8 mouse cellular contexts compared by ENCODE assay signal in genomic region chr4:107637670-107638069, GRCm38 (mm10). TPM values are rescaled to one million over a fixed set of nuclear protein-coding genes. Genes with fewer than 3 reads are reported as not detected.
DNase-seq lines count a peak whose midpoint lies in the region; ATAC-seq and TF ChIP-seq lines count a peak whose summit lies in the region.

No protein-coding gene starts in this region.

- H3K27ac ChIP-seq in heart, adult 2 months: no peak overlapping the region
- H3K27ac ChIP-seq in heart, embryonic 10.5 days: no peak overlapping the region
- H3K27ac ChIP-seq in testis, adult 2 months (ENCODE audit: control insufficient read depth, insufficient read depth, low read depth, low read length): no peak overlapping the region
- H3K27ac ChIP-seq in midbrain, embryonic 14.5 days (replicated peaks; ENCODE audit: low read depth, low read length): no peak overlapping the region

- TF ChIP-seq CTCF in heart, adult 2 months (IDR thresholded peaks at IDR 0.05): peak; percentile 68
- peak; percentile 14 for TF ChIP-seq CTCF in testis, adult 2 months (IDR thresholded peaks at IDR 0.05; ENCODE audit: control insufficient read depth, insufficient read depth, insufficient replicate concordance, low read depth, low read length)

- H3K27me3 ChIP-seq in heart, adult 2 months (ENCODE audit: control insufficient read depth, insufficient read depth, low read length): no peaks in the 10 kb centered on the region
- peaks cover 17% of the 10 kb centered on the region for H3K27me3 ChIP-seq in heart, embryonic 10.5 days (ENCODE audit: insufficient read depth, poor library complexity, severe bottlenecking)
- H3K27me3 ChIP-seq in testis, adult 2 months (ENCODE audit: control insufficient read depth, insufficient read depth, low read length): no peaks in the 10 kb centered on the region
- no peaks in the 10 kb centered on the region for H3K27me3 ChIP-seq in midbrain, embryonic 14.5 days (ENCODE audit: control insufficient read depth, insufficient read depth, low read length)

- H3K4me1 ChIP-seq in heart, adult 2 months (ENCODE audit: control insufficient read depth, insufficient read depth, low read length): no peaks in the 10 kb centered on the region
- peaks cover 14% of the 10 kb centered on the region for H3K4me1 ChIP-seq in heart, embryonic 10.5 days
- H3K4me1 ChIP-seq in testis, adult 2 months (ENCODE audit: control insufficient read depth, insufficient read depth, low read length): no peaks in the 10 kb centered on the region
- 0 out of 2 replicates have a peak, but pooled peaks cover 3% of the 10 kb centered on the region for H3K4me1 ChIP-seq in midbrain, embryonic 14.5 days (ENCODE audit: control insufficient read depth, insufficient read depth, low read length)

- DNase-seq in heart, adult 2 months: peak in 1 of 2 experiments; percentile 33
- no peak for DNase-seq in heart, embryonic 10.5 days (ENCODE audit: low spot score)
- no peak for DNase-seq in testis, postnatal 14 days (ENCODE audit: low spot score)
- peak; percentile 58 for DNase-seq in c-Kit-positive CD71-negative TER-119-negative erythroid progenitor cells, embryonic 14.5 days (ENCODE audit: low read depth)
- DNase-seq in large intestine, adult 2 months (ENCODE audit: low read depth, low spot score): peak; percentile 25
- DNase-seq in spleen, postnatal 4 days (ENCODE audit: low spot score in 2 of 2): peak; percentile 30 to 78
- DNase-seq in midbrain, embryonic 14.5 days: no peak

- no peaks in the 10 kb centered on the region for H3K36me3 ChIP-seq in heart, adult 2 months (ENCODE audit: control insufficient read depth, insufficient read depth, low read length)
- H3K36me3 ChIP-seq in heart, embryonic 10.5 days: no peaks in the 10 kb centered on the region
- no peaks in the 10 kb centered on the region for H3K36me3 ChIP-seq in testis, adult 2 months (ENCODE audit: control insufficient read depth, insufficient read depth, low read length)
- H3K36me3 ChIP-seq in midbrain, embryonic 14.5 days (ENCODE audit: control insufficient read depth, insufficient read depth, low read length): no peaks in the 10 kb centered on the region

- intact Hi-C loops in heart, adult 2 months (cut with DNase I): loop anchor here (5.0 kb wide), 1 partner anchor 215 kb away; no protein-coding TSS in a partner anchor

- no peak overlapping the region for H3K4me3 ChIP-seq in heart, adult 2 months
- H3K4me3 ChIP-seq in heart, embryonic 10.5 days: no peak overlapping the region
- no peak overlapping the region for H3K4me3 ChIP-seq in testis, adult 2 months (ENCODE audit: control insufficient read depth, low read depth, low read length)
- H3K4me3 ChIP-seq in midbrain, embryonic 14.5 days (replicated peaks; ENCODE audit: low read depth, low read length): no peak overlapping the region

- 62% methylated on average over 3 of the region's 3 CpGs for WGBS in heart, adult 2 months
- WGBS in heart, embryonic 10.5 days: 61% methylated on average over 3 of the region's 3 CpGs
- 55% methylated on average over 3 of the region's 3 CpGs for WGBS in large intestine, adult 2 months
- 65% methylated on average over 3 of the region's 3 CpGs for WGBS in midbrain, embryonic 14.5 days

- ATAC-seq in midbrain, embryonic 14.5 days (ENCODE audit: low FRiP score, low TSS enrichment): no peak

- H3K4me2 ChIP-seq in midbrain, embryonic 14.5 days (ENCODE audit: low read length): no peak overlapping the region

- no peaks in the 10 kb centered on the region for H3K79me2 ChIP-seq in heart, adult 2 months (replicated peaks; ENCODE audit: control insufficient read depth, insufficient read depth, low read length)

- TF ChIP-seq EP300 in heart, adult 2 months (IDR thresholded peaks at IDR 0.05; ENCODE audit: insufficient read depth, low read depth, low read length): no peak

- TF ChIP-seq POLR2A in heart, adult 2 months (IDR thresholded peaks at IDR 0.05; ENCODE audit: insufficient read depth, low read depth, low read length): no peak
- no peak for TF ChIP-seq POLR2A in testis, adult 2 months (IDR thresholded peaks at IDR 0.05; ENCODE audit: control insufficient read depth, low read depth, low read length)

- no peaks in the 10 kb centered on the region for H3K9me3 ChIP-seq in heart, embryonic 10.5 days
- no peaks in the 10 kb centered on the region for H3K9me3 ChIP-seq in midbrain, embryonic 14.5 days (ENCODE audit: control insufficient read depth, low read length)

- H3K9ac ChIP-seq in heart, adult 2 months (ENCODE audit: low read depth, low read length): no peak overlapping the region
- no peak overlapping the region for H3K9ac ChIP-seq in midbrain, embryonic 14.5 days (replicated peaks; ENCODE audit: low read length)

RNA-seq across cellular contexts. Expression of gene Dmrtb1, which starts 46.4 kb away (rescaled TPM):
- not detected for total RNA-seq in heart, adult 2 months (2021)
- 0.31 and 0.38 TPM in 2 replicates for polyA plus RNA-seq in heart, adult 2 months (2012; rRNA removed)
- polyA plus RNA-seq in heart, embryonic 10.5 days (2016; fragmentation: Nextera tagmentation; extraction: Ambion mirVana): 0.14 and 0.25 TPM in 2 replicates
- 921 and 1,095 TPM in 2 replicates for polyA plus RNA-seq in testis, adult 2 months (2012; rRNA removed)
- not detected in 2 replicates for polyA plus RNA-seq in large intestine, adult 2 months (2012; rRNA removed)
- 35.7 and 55.3 TPM in 2 replicates for polyA plus RNA-seq in midbrain, embryonic 14.5 days (2014; fragmentation: Nextera tagmentation; extraction: Ambion mirVana)

Comparison
In these comparisons a context has a peak if more than half of its experiments do, and no peak if none do; other contexts are left out.
1. DNase-seq: peak in c-Kit-positive CD71-negative TER-119-negative erythroid progenitor cells, embryonic 14.5 days (single experiment), large intestine, adult 2 months (single experiment) and spleen, postnatal 4 days (2 of 2); none in heart, embryonic 10.5 days (single experiment), testis, postnatal 14 days (single experiment) and midbrain, embryonic 14.5 days (single experiment).
2. RNA of gene Dmrtb1, which starts 46.4 kb away (polyA plus RNA-seq): 921 to 1,095 TPM in testis, adult 2 months and 35.7 to 55.3 TPM in midbrain, embryonic 14.5 days; 0.31 to 0.38 TPM in heart, adult 2 months, 0.14 to 0.25 TPM in heart, embryonic 10.5 days and not detected in large intestine, adult 2 months; every median in the first group is over 10 times any median in the second.